Mouse (Mus musculus) adrenal gland, postnatal 10 days (tissue): ENCODE data around the gene B3galnt2. TPM values are rescaled to one million over a fixed set of nuclear protein-coding genes. Genes with fewer than 3 reads are reported as not detected.
A peak's percentile ranks its signal among the peaks of the same experiment; 100 is the strongest.
"Not testable (repeated sequence)": the region's sequence is repeated elsewhere in the genome, so short reads cannot be mapped to it uniquely, and the experiment has no call there.

Experiments
- DNase-seq: peaks from one replicate; pipeline ENCODE4 v3.0.0; 2021; ENCODE audit warnings: mixed read lengths
- total RNA-seq, 2 experiments: library from RNA; stranded (reverse); gene quantifications; 2 replicates each; pipeline ENCODE4 v1.2.3; 2021

Gene B3galnt2
- total RNA-seq, 2 experiments from 2014 or later, result 19.0 to 24.4 TPM

DNA sequence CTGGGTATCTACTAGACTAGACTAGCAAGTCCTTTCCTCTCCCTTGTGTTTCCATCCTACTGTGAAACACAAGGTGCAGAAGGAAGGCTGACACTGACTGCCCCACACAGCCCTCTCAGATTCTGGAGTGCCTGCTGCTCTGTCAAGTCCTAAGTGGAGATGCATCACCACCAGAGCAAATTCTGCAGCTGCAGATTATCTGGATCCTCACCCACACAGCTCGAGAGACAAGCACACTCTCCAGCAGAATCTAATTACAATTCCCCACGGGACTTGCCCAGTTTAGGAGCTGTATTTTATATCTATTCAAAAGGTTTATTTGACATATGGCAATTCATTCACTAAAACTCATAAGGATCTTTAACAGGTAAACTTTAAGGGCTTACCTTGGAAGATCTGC lies 51.8 kb downstream of the B3galnt2 start:
- no peak for DNase-seq

DNA sequence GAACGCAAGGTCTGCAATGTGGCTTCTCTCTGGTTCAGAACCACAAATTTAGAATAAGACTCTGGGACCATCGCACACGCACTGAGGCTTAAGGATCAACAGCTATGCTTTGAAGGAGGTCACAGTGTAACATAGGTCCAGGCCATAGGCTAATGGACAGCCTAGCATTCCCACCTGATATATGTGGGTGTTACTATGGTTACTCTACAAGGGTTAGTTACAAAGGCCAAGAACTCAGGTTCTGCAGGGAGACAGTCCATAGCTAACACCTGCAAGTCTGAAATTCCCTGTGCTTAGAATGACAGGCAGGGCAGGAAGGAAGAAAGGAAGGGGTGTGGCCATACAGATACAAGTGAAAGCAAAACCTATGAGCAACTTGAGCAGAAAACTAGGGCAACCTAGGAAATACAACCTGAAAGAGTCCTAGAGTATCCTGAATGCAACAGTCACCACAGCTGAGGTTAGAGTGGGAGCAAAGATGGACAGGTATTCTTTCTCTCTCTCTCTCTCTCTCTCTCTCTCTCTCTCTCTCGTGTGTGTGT lies 57.3 kb downstream of the B3galnt2 start:
- no peak for DNase-seq

DNA sequence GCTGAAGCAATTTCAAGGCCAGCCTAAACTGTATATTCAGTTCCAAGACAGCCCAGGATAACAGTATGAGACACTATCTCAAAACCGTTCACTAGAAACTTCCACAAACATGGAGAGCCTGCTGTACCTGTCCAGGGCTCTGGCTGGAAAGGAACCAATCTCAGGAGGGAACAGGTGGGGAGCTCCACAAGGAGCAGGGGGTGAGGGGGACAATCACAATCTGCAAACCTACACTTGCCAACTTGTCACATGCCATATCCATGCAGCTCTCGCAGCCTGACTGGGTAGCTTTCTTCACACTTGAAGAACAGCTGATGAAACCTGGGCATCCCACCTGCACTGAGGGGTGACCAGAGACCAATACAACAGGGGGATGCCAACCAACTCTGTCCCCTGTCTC lies 59.7 kb downstream of the B3galnt2 start:
- no peak for DNase-seq

DNA sequence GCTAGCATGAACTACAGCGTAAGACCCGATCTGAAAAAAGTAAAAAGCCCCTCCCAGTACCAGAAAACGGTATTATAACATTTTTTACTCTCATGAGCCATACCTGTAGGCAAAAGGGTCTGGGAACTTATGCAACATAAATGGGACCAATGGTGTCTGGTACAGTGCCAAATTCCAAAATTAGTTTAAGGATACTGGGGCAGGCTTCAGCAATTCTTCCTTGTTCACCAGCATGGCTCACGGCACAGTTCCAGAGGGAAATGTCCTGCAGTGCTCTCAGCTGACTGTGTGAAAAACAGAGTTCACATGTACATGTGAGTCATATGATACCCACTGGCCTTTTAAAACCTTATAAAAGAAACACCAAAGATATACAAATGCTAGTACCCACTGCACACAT lies 60.3 kb downstream of the B3galnt2 start:
- no peak for DNase-seq

DNA sequence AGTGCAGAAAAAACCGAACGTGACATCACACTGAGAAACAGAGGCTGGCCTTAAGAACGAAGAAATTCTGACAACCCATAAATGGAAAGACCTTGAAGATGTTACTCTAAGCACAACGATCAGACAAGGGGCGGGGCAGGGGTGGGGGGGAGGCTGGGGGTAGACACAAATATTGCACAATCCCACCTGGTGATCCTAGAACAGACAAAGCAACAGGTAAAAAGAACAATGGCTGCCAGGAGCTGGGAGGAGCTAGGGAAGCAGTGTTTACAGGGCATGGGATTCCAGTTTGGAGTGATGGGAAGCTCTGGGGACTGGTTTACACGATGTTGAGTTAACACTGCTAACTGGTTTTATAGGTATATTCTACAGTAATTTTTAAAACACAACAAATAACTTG lies 61.3 kb downstream of the B3galnt2 start:
- no peak for DNase-seq

DNA sequence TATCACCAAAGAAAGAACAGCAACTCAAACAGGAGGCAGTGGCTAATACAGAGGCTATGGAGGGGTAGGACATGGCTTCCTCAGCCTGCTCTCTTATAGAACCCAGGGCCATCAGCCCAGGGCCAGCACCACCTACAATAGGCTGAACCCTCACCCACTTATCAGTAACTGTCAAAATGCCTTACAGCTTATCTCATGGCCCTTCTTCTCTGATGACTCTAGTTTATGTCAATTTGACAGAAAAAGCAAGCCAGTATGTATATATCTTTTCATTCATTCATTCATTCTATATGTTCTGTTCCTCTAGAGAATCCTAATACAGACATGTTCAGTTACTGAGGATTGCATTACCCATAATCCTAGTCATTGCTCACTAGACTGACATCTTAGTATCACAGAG lies 64.0 kb downstream of the B3galnt2 start:
- no peak for DNase-seq

DNA sequence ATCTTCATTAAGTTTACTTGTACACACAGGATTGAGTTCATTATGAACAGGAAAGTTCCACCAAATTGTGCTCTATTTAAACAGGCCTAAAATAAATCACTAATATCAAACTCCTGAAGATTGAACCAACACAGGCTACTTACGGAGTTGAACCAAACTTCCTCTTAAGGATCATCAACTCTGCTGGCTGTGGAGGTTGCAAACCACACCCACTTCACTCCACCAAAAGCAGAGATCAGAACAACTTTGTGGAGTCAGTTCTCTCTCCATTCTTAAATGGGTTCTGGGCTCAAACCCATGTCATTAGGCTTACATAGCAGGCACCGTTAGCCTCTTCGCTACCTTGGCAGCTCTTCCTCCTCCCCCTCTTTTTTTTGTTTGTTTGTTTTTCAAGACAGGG lies 64.6 kb downstream of the B3galnt2 start:
- no peak for DNase-seq

DNA sequence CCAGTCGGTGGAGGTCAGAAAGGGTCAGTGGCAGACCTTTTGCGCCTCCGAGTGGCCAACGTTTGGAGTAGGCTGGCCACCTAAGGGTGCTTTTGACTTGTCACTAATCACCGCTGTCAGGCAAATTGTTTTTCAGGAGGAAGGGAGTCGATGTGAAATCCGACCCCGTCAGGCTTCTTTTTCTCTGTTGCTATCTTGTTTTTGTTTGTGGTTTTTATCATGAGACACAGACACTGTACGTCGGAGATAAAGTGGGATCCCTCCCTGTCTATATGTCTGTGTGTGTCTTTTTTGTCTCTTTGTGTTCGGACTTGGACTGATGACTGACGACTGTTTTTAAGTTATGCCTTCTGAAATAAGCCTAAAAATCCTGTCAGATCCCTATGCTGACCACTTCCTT lies 67.1 kb downstream of the B3galnt2 start:
- not testable (repeated sequence) for DNase-seq

DNA sequence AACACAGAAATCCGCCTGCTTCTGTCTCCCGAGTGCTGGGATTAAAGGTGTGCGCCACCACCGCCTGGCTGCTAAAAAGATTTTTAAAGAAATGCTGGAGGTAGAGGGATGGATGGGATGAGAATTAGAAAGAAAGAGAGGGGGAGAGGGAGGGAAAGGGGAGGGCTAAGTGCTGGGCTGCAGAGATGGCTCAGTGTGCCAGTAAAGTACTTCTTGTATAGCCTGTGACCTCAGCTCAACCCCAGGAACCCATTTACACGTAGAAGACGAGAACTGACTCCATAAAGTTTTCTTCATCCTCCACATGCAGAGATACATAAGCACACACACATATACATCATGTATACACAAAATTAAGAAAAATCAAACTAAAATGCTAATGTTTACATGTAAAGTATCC lies 71.3 kb downstream of the B3galnt2 start:
- DNase-seq, result no peak

DNA sequence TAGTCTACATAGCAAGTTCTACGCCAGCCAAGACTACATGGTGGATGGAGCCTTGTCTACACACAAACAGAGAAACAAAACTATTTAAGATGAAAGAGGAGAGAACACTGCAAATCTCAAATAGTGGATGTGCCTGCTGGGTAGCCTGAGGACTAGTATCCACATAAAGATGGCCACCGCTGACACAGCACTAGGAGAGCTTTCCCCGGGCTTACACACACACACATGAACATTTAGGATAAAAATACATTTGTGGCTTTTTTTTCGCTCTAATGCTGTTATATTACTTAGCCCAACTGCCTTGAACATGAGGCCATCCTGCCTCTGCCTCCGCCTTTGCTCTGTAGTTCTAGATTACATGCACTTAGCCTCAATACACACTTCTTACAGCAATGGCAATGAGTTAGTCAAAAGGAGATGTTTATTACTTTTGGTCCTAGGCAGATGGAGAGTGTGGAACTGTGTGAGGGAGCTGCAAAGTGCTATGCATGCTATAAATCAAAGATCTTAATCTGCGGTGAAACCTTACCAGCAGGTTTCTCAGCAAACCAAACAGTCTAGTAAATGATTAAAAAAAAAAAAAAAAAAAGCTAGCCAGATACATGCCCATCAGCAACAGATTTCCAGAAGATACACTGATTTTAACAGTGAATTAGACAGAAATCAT lies 72.0 kb downstream of the B3galnt2 start:
- no peak for DNase-seq

DNA sequence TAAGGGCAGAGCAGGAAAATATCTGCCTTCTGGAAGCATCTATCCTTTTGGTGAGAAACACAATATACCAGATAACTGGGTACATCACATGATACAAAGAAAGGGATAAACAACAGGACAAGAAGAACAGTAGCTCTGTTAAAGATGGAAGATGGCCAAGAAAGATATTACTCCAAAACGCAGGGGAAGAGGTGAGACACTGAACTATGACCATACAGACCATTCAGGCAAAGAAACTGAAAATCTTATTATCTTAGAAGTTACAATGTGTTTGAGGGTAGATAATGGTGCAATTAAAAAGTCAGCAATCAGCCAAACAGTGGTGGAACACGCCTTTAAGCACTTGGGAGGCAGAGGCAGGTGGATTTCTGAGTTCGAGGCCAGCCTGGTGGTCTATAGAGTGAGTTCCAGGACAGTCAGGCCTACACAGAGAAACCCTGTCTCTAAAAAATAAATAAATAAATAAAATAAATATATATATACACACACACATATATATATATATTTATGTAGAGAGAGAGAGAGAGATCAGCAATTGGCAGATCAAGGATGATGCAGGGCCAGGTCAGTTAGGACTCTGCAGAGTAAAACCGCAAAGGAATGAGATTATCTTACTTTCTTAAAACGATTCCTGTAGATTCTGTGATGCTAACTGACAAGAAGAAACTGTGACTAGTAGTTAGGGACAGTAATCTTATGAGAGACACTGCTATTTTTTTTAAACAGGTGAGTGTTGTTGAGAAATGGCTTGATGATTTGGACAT lies 79.2 kb downstream of the B3galnt2 start:
- no peak for DNase-seq

DNA sequence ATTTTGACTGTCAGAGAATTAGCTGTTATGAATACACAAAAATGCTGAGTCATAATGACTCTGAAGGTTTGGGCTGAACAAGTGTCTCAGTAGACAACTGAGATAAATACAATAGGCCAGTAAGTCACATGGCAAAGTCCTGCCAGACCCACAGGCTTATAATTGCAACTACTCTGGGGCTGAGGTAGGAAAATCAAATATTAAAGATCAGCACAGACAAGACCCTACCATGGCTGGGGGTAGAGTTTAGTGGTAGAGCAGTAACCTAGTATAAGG lies 79.7 kb downstream of the B3galnt2 start:
- DNase-seq, result no peak

DNA sequence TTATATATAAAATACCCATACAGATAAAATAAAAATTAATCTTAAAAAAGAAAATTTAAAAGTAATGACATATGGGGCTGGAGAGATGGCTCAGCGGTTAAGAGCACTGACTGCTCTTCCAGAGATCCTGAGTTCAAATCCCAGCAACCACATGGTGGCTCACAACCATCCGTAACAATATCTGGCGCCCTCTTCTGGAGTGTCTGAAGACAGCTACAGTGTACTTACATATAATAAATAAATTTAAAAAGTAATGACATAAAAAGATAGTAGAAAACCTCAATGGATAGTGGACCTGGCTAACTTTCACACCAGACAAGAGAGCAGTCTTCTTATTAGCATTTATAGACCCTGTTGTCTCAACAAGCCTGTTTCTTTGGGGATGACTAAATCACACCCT lies 81.1 kb downstream of the B3galnt2 start:
- DNase-seq, result not testable (repeated sequence)

DNA sequence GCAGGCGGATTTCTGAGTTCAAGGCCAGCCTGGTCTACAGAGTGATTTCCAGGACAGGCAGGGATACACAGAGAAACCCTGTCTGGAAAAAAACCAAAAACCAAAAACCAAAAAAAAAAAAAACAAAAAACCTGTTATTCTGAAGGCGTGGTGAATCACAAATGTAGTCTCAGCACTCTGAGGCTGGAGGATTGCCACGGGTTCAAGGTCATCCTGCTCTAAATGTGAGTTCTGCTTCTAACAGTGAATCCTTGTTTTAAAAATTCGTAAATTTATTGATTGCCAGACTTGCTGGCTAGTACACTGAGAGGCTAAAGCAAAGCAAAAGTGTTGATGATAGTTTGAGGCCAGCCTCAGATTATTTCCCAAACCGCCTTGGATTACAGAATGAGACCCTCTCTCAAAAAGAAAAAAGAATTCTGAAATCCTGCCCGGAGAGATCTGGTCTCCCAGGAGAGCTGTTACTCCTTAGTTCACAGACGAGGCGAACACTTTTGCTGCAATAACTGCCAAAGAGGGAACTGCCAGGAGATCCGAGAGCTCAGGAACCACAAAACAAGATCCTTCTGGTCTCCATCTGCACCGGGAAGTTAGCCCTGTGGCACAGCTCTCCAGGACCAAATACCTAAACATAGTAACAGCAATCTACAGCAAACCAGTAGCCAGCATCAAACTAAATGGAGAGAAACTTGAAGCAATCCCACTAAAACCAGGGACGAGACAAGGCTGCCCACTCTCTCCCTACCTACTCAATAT lies 81.8 kb downstream of the B3galnt2 start:
- DNase-seq, result peak; percentile 46

DNA sequence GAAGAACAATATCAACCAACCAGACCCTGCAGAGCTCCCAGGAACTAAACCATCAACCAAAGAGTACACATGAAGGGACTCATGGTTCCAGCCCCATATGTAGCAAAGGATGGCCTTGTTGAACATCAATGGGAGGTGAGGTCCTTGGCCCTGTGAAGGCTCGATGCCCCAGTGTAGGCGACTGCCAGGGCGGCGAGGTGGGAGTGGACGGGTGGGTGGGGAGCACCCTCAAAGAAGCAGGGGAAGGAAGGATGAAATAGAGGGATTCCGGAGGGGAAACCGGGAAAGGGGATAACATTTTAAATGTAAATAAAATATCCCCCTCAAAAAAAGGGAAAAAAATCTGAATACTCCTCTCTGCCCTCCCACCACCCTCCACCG lies 84.6 kb downstream of the B3galnt2 start:
- peak; percentile 19 for DNase-seq

DNA sequence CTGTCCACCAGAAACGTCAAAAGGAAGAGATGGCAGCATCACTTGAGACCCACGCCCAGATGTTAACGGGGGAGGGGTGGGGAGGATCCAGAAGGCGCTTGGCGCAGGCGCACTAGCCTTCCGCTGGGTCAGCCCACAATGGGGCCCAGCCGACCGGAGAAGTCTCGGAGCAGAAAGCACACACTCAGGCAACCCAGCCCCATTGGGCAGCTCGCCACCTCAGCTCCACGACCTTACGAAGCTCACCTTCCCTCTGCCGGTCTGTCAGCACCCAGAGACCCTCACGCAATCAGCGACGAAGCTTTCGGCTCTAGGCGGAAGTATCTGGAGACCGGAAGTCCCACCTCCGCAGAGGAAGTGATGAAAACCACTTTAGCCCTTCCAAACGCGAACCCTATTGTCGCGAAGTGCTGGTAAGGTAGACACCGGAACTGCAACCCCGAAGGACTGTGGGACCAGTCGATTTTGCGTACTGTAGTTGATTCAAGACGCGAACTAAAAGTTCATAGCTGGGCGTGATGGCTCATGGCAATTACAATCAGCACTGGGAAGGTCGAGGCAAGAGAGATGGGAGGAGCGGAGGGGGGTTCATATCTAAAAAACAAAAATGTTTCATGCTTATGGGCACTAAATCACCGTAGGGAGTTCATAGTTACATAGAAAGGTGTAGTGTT lies 85.2 kb downstream of the B3galnt2 start, which contains the start of gene Tbce:
TSS of gene Tbce (minus strand) at position 347 of the 674 bp plus-strand sequence.
- DNase-seq, result peak; percentile 91

DNA sequence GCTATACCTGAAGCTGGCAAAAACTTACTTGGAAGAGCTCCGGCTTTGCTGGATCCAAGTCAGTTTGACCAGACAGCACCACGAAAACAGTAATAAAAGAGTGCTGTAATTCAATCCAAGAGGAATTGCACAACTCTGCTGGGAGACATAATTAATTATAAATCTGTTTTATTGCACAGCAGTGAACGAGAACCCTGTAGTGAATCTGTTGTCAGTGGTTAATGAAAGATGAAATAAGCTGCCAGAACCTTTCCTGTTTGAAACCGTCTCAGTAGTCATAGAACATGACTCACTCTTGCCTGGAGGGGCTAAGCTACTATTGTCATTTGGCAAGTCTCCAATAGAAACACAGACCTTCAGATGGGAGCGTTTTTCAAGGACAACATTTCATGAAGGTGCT lies 85.9 kb downstream of the B3galnt2 start:
- DNase-seq, result peak; percentile 19

DNA sequence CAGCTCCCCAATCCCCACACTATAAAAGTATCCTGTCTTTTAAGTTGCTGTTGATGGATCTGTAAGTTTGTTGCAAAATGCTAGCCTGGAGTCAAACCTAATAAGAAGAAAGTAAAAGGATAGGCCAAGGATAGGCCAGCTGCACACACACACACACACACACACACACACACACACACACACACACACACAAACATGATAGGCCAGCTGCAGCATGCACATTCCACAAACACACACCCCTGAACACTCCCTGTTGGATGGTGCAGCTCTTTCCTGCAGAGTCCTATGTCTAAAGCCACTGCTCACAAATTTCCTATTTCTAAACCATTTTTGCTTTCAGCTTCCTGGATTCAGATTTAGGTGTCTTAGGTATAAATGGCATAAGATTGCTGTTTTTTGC lies 89.6 kb downstream of the B3galnt2 start:
- DNase-seq, result no peak

DNA sequence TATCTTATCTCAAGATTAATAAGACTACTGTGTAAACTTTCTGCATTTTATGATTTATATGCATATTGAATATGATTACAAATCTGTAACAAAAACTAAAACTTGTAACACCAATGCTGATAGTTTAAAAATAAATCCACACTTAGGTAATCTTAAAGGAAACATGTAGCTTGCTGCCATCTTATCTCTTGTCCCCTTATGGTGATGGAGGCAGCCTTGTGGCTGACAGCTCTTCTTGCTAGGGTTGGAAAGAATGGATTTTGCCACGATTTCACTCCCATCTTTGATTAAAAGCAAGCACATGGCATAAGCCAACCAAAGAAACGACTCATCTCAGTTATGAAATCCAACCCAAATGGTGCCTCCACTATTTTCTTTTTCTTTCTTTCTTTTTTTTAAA lies 90.3 kb downstream of the B3galnt2 start:
- no peak for DNase-seq
